Mouse (Mus musculus): ENCODE measurements around the gene Vtcn1. TPM values are rescaled to one million over a fixed set of nuclear protein-coding genes. Genes with fewer than 3 reads are reported as not detected.

Gene Vtcn1
- polyA plus RNA-seq, 1 experiment = not detected

- WGBS = 54% methylated on average over 2 of the region's 2 CpGs
- H3K4me1 ChIP-seq (ENCODE audit: control insufficient read depth, insufficient read depth, low read length) = no peaks in the 10 kb centered on the region
- no peak for TF ChIP-seq CTCF (IDR thresholded peaks at IDR 0.05; ENCODE audit: control insufficient read depth, insufficient read depth, low read length)
- TF ChIP-seq POLR2A (IDR thresholded peaks at IDR 0.05; ENCODE audit: borderline replicate concordance, control insufficient read depth, low read depth, low read length) = no peak
- no peak overlapping the region for H3K27ac ChIP-seq (ENCODE audit: control insufficient read depth, insufficient read depth, low read depth, low read length, poor library complexity)
- no peak overlapping the region for H3K4me3 ChIP-seq (replicated peaks; ENCODE audit: control insufficient read depth, low read depth, low read length)
Observed at GRCm38 (mm10) chr3:100821276-100821675, 4.0 kb upstream of the Vtcn1 start.

- Histone ChIP-seq H3K4me1 (ENCODE audit: control insufficient read depth, insufficient read depth, low read length) (no peaks in the 10 kb centered on the region), H3K4me3 (replicated peaks; ENCODE audit: control insufficient read depth, low read depth, low read length) (no peak overlapping the region), H3K27ac (ENCODE audit: control insufficient read depth, insufficient read depth, low read depth, low read length, poor library complexity) (no peak overlapping the region)
- WGBS = 77% methylated on average over 3 of the region's 3 CpGs
- TF ChIP-seq CTCF (IDR thresholded peaks at IDR 0.05; ENCODE audit: control insufficient read depth, insufficient read depth, low read length) (no peak), POLR2A (IDR thresholded peaks at IDR 0.05; ENCODE audit: borderline replicate concordance, control insufficient read depth, low read depth, low read length) (no peak)
Observed at GRCm38 (mm10) chr3:100843784-100844183, 18.5 kb downstream of the Vtcn1 start.

GRCm38 (mm10) chr3:100844366-100844765, 19.1 kb downstream of the Vtcn1 start:
- Histone ChIP-seq H3K4me1 (ENCODE audit: control insufficient read depth, insufficient read depth, low read length) (no peaks in the 10 kb centered on the region), H3K27ac (ENCODE audit: control insufficient read depth, insufficient read depth, low read depth, low read length, poor library complexity) (no peak overlapping the region), H3K4me3 (replicated peaks; ENCODE audit: control insufficient read depth, low read depth, low read length) (no peak overlapping the region)
- 81% methylated on average over 5 of the region's 5 CpGs for WGBS
- no peak for TF ChIP-seq POLR2A (IDR thresholded peaks at IDR 0.05; ENCODE audit: borderline replicate concordance, control insufficient read depth, low read depth, low read length)
- no peak for TF ChIP-seq CTCF (IDR thresholded peaks at IDR 0.05; ENCODE audit: control insufficient read depth, insufficient read depth, low read length)

GRCm38 (mm10) chr3:100848348-100848747, 23.1 kb downstream of the Vtcn1 start:
- 85% methylated on average over 7 of the region's 7 CpGs for WGBS
- TF ChIP-seq POLR2A (IDR thresholded peaks at IDR 0.05; ENCODE audit: borderline replicate concordance, control insufficient read depth, low read depth, low read length) (no peak), CTCF (IDR thresholded peaks at IDR 0.05; ENCODE audit: control insufficient read depth, insufficient read depth, low read length) (no peak)

GRCm38 (mm10) chr3:100850468-100850867, 25.2 kb downstream of the Vtcn1 start:
- H3K27ac ChIP-seq (ENCODE audit: control insufficient read depth, insufficient read depth, low read depth, low read length, poor library complexity) = no peak overlapping the region
- H3K4me1 ChIP-seq (ENCODE audit: control insufficient read depth, insufficient read depth, low read length) = no peaks in the 10 kb centered on the region
- no peak overlapping the region for H3K4me3 ChIP-seq (replicated peaks; ENCODE audit: control insufficient read depth, low read depth, low read length)
- TF ChIP-seq POLR2A (IDR thresholded peaks at IDR 0.05; ENCODE audit: borderline replicate concordance, control insufficient read depth, low read depth, low read length) (no peak), CTCF (IDR thresholded peaks at IDR 0.05; ENCODE audit: control insufficient read depth, insufficient read depth, low read length) (no peak)
- 80% methylated on average over 6 of the region's 6 CpGs for WGBS

More at GRCm38 (mm10) chr3:100848348-100848747, 23.1 kb downstream of the Vtcn1 start:
- Histone ChIP-seq H3K4me3 (replicated peaks; ENCODE audit: control insufficient read depth, low read depth, low read length) (no peak overlapping the region), H3K27ac (ENCODE audit: control insufficient read depth, insufficient read depth, low read depth, low read length, poor library complexity) (no peak overlapping the region), H3K4me1 (ENCODE audit: control insufficient read depth, insufficient read depth, low read length) (no peaks in the 10 kb centered on the region)

- H3K4me1 ChIP-seq (ENCODE audit: control insufficient read depth, insufficient read depth, low read length) = no peaks in the 10 kb centered on the region
- TF ChIP-seq CTCF (IDR thresholded peaks at IDR 0.05; ENCODE audit: control insufficient read depth, insufficient read depth, low read length) (no peak), POLR2A (IDR thresholded peaks at IDR 0.05; ENCODE audit: borderline replicate concordance, control insufficient read depth, low read depth, low read length) (no peak)
- WGBS = 66% methylated on average over 9 of the region's 9 CpGs
- no peak overlapping the region for H3K4me3 ChIP-seq (replicated peaks; ENCODE audit: control insufficient read depth, low read depth, low read length)
- no peak overlapping the region for H3K27ac ChIP-seq (ENCODE audit: control insufficient read depth, insufficient read depth, low read depth, low read length, poor library complexity)
Observed at GRCm38 (mm10) chr3:100856050-100856815, 31.0 kb downstream of the Vtcn1 start.

- Histone ChIP-seq H3K27ac (ENCODE audit: control insufficient read depth, insufficient read depth, low read depth, low read length, poor library complexity) (no peak overlapping the region), H3K4me3 (replicated peaks; ENCODE audit: control insufficient read depth, low read depth, low read length) (no peak overlapping the region), H3K4me1 (ENCODE audit: control insufficient read depth, insufficient read depth, low read length) (no peaks in the 10 kb centered on the region)
- 82% methylated on average over 5 of the region's 5 CpGs for WGBS
- TF ChIP-seq CTCF (IDR thresholded peaks at IDR 0.05; ENCODE audit: control insufficient read depth, insufficient read depth, low read length) (no peak), POLR2A (IDR thresholded peaks at IDR 0.05; ENCODE audit: borderline replicate concordance, control insufficient read depth, low read depth, low read length) (no peak)
Observed at GRCm38 (mm10) chr3:100857139-100857538, 31.9 kb downstream of the Vtcn1 start.

GRCm38 (mm10) chr3:100858334-100859002, 33.2 kb downstream of the Vtcn1 start:
- TF ChIP-seq CTCF (IDR thresholded peaks at IDR 0.05; ENCODE audit: control insufficient read depth, insufficient read depth, low read length) = no peak
- TF ChIP-seq POLR2A (IDR thresholded peaks at IDR 0.05; ENCODE audit: borderline replicate concordance, control insufficient read depth, low read depth, low read length) = no peak
- H3K4me3 ChIP-seq (replicated peaks; ENCODE audit: control insufficient read depth, low read depth, low read length) = no peak overlapping the region
- no peak overlapping the region for H3K27ac ChIP-seq (ENCODE audit: control insufficient read depth, insufficient read depth, low read depth, low read length, poor library complexity)
- 79% methylated on average over 5 of the region's 5 CpGs for WGBS
- no peaks in the 10 kb centered on the region for H3K4me1 ChIP-seq (ENCODE audit: control insufficient read depth, insufficient read depth, low read length)

Data from bone marrow, adult 2 months (tissue).